Mouse (Mus musculus): ENCODE measurements at regions not wholly inside any gene's neighbourhood (a gene's known extent, or its start where the extent isn't known, plus 50 kb on each side); places are given as distances from the start of the nearest gene placed in this dataset.

- Histone ChIP-seq H3K36me3 (ENCODE audit: insufficient read depth, low read length) (no peaks in the 10 kb centered on the region), H3K4me1 (replicated peaks; ENCODE audit: insufficient read depth, low read length) (no peaks in the 10 kb centered on the region), H3K4me2 (ENCODE audit: low read length) (no peak overlapping the region), H3K9ac (ENCODE audit: low read depth, low read length) (no peak overlapping the region), H3K27me3 (ENCODE audit: insufficient read depth, low read length) (no peaks in the 10 kb centered on the region), H3K27ac (no peak overlapping the region), H3K4me3 (replicated peaks; ENCODE audit: low read depth, low read length) (no peak overlapping the region), H3K9me3 (replicated peaks; ENCODE audit: low read length) (no peaks in the 10 kb centered on the region)
- no peak for TF ChIP-seq CTCF (IDR thresholded peaks at IDR 0.05; ENCODE audit: low read depth)
- no peak for DNase-seq (ENCODE audit: low spot score)
- WGBS = 68% methylated on average over 2 of the region's 2 CpGs
- no peak for ATAC-seq (replicated peaks; ENCODE audit: low FRiP score, low read depth)
Measured at GRCm38 (mm10) chr9:91660089-91660488, 294.5 kb upstream of the Zic1 start.

GRCm38 (mm10) chr9:91654071-91654470 lies 288.5 kb upstream of the Zic1 start:
- DNase-seq (ENCODE audit: low spot score) (peak; percentile 24), ATAC-seq (replicated peaks; ENCODE audit: low FRiP score, low read depth) (no peak)
- no peaks in the 10 kb centered on the region for H3K9me3 ChIP-seq (replicated peaks; ENCODE audit: low read length)

GRCm38 (mm10) chr9:91652384-91653100 lies 286.9 kb upstream of the Zic1 start:
- no peak for TF ChIP-seq CTCF (IDR thresholded peaks at IDR 0.05; ENCODE audit: low read depth)
- no peak for ATAC-seq (replicated peaks; ENCODE audit: low FRiP score, low read depth)
- 73% methylated on average over 8 of the region's 8 CpGs for WGBS
- Histone ChIP-seq H3K4me1 (replicated peaks; ENCODE audit: insufficient read depth, low read length) (no peaks in the 10 kb centered on the region), H3K4me3 (replicated peaks; ENCODE audit: low read depth, low read length) (no peak overlapping the region), H3K4me2 (ENCODE audit: low read length) (no peak overlapping the region), H3K27ac (no peak overlapping the region), H3K36me3 (ENCODE audit: insufficient read depth, low read length) (no peaks in the 10 kb centered on the region), H3K9me3 (replicated peaks; ENCODE audit: low read length) (no peaks in the 10 kb centered on the region), H3K9ac (ENCODE audit: low read depth, low read length) (no peak overlapping the region), H3K27me3 (ENCODE audit: insufficient read depth, low read length) (no peaks in the 10 kb centered on the region)
- DNase-seq (ENCODE audit: low spot score) = no peak

More at GRCm38 (mm10) chr9:91654071-91654470, 288.5 kb upstream of the Zic1 start:
- Histone ChIP-seq H3K4me3 (replicated peaks; ENCODE audit: low read depth, low read length) (no peak overlapping the region), H3K36me3 (ENCODE audit: insufficient read depth, low read length) (no peaks in the 10 kb centered on the region), H3K9ac (ENCODE audit: low read depth, low read length) (no peak overlapping the region), H3K27ac (no peak overlapping the region), H3K27me3 (ENCODE audit: insufficient read depth, low read length) (no peaks in the 10 kb centered on the region), H3K4me1 (replicated peaks; ENCODE audit: insufficient read depth, low read length) (no peaks in the 10 kb centered on the region), H3K4me2 (ENCODE audit: low read length) (no peak overlapping the region)
- peak; percentile 41; the same call in 1 of the 2 replicates for TF ChIP-seq CTCF (IDR thresholded peaks at IDR 0.05; ENCODE audit: low read depth)
- 39% methylated on average over 4 of the region's 4 CpGs for WGBS

GRCm38 (mm10) chr9:91610401-91610800 lies 244.8 kb upstream of the Zic1 start:
- TF ChIP-seq CTCF (IDR thresholded peaks at IDR 0.05; ENCODE audit: low read depth) = no peak
- no peak for DNase-seq (ENCODE audit: low spot score)
- H3K4me2 ChIP-seq (ENCODE audit: low read length) = no peak overlapping the region
- H3K4me1 ChIP-seq (replicated peaks; ENCODE audit: insufficient read depth, low read length) = no peaks in the 10 kb centered on the region
- no peak overlapping the region for H3K27ac ChIP-seq
- no peaks in the 10 kb centered on the region for H3K9me3 ChIP-seq (replicated peaks; ENCODE audit: low read length)
- 59% methylated on average over 2 of the region's 2 CpGs for WGBS
- H3K4me3 ChIP-seq (replicated peaks; ENCODE audit: low read depth, low read length) = no peak overlapping the region
- no peak overlapping the region for H3K9ac ChIP-seq (ENCODE audit: low read depth, low read length)
- ATAC-seq (replicated peaks; ENCODE audit: low FRiP score, low read depth) = no peak
- H3K27me3 ChIP-seq (ENCODE audit: insufficient read depth, low read length) = no peaks in the 10 kb centered on the region
- H3K36me3 ChIP-seq (ENCODE audit: insufficient read depth, low read length) = no peaks in the 10 kb centered on the region

- ATAC-seq (replicated peaks; ENCODE audit: low FRiP score, low read depth) (no peak), DNase-seq (ENCODE audit: low spot score) (no peak)
- WGBS = 41% methylated on average over 10 of the region's 10 CpGs
Measured at GRCm38 (mm10) chr9:91609457-91610166, 244.0 kb upstream of the Zic1 start.

GRCm38 (mm10) chr9:91601740-91602139 lies 236.1 kb upstream of the Zic1 start:
- Histone ChIP-seq H3K36me3 (ENCODE audit: insufficient read depth, low read length) (no peaks in the 10 kb centered on the region), H3K9ac (ENCODE audit: low read depth, low read length) (no peak overlapping the region), H3K9me3 (replicated peaks; ENCODE audit: low read length) (no peaks in the 10 kb centered on the region), H3K4me1 (replicated peaks; ENCODE audit: insufficient read depth, low read length) (no peaks in the 10 kb centered on the region), H3K27me3 (ENCODE audit: insufficient read depth, low read length) (no peaks in the 10 kb centered on the region), H3K4me3 (replicated peaks; ENCODE audit: low read depth, low read length) (no peak overlapping the region), H3K4me2 (ENCODE audit: low read length) (no peak overlapping the region), H3K27ac (no peak overlapping the region)
- ATAC-seq (replicated peaks; ENCODE audit: low FRiP score, low read depth) = no peak
- TF ChIP-seq CTCF (IDR thresholded peaks at IDR 0.05; ENCODE audit: low read depth) = no peak
- WGBS = 70% methylated on average over 6 of the region's 6 CpGs
- no peak for DNase-seq (ENCODE audit: low spot score)

More at GRCm38 (mm10) chr9:91609457-91610166, 244.0 kb upstream of the Zic1 start:
- Histone ChIP-seq H3K27ac (no peak overlapping the region), H3K36me3 (ENCODE audit: insufficient read depth, low read length) (no peaks in the 10 kb centered on the region), H3K9ac (ENCODE audit: low read depth, low read length) (no peak overlapping the region), H3K4me3 (replicated peaks; ENCODE audit: low read depth, low read length) (no peak overlapping the region), H3K9me3 (replicated peaks; ENCODE audit: low read length) (no peaks in the 10 kb centered on the region), H3K27me3 (ENCODE audit: insufficient read depth, low read length) (no peaks in the 10 kb centered on the region), H3K4me2 (ENCODE audit: low read length) (no peak overlapping the region), H3K4me1 (replicated peaks; ENCODE audit: insufficient read depth, low read length) (no peaks in the 10 kb centered on the region)
- no peak for TF ChIP-seq CTCF (IDR thresholded peaks at IDR 0.05; ENCODE audit: low read depth)

Data from kidney, postnatal 0 days (tissue).